Mouse (Mus musculus) lung, postnatal 0 days (tissue): ENCODE data around the gene Elovl3.

Experiments used
- CTCF ChIP-seq: IDR thresholded peaks from 2 replicates; pipeline ENCODE4 v1.5.1; 2016; ENCODE audit warnings: antibody characterized with exemption, mild to moderate bottlenecking
- EP300 ChIP-seq: IDR thresholded peaks from 2 replicates; pipeline ENCODE4 v1.6.1; 2016; ENCODE audit warnings: antibody characterized with exemption, mild to moderate bottlenecking, control low read depth

DNA sequence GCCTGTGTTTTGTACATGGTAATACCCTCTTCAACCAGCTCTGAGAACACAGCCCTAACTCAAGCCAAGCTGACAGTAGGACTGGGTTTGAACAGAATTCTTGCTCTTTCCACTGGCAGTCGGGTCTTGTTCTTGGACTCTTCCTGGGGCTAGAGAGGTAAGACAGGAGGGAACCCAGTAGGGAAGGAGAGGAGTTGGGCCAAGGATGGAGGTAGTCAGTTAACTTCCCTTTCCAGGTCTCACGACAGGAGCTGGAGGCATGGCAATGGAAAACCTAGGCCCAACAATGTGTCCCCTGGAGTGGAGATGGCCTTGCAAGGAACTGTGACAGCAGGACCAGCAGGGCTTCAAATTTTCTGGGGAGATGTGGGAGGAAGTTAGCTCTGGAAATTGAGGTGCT, 8.6 kb downstream of the Elovl3 start:
- TF ChIP-seq CTCF, result no peak
- TF ChIP-seq EP300, result no peak
